Mouse (Mus musculus) lung, postnatal 25 days (tissue): ENCODE measurements around the gene Rilpl1.
"Not testable (repeated sequence)": the region's sequence is repeated elsewhere in the genome, so short reads cannot be mapped to it uniquely, and the experiment has no call there.

Experiments used
- DNase-seq: peaks from one replicate; pipeline ENCODE4 v3.0.0; 2022; ENCODE audit warnings: low spot score

Gene Rilpl1

DNA sequence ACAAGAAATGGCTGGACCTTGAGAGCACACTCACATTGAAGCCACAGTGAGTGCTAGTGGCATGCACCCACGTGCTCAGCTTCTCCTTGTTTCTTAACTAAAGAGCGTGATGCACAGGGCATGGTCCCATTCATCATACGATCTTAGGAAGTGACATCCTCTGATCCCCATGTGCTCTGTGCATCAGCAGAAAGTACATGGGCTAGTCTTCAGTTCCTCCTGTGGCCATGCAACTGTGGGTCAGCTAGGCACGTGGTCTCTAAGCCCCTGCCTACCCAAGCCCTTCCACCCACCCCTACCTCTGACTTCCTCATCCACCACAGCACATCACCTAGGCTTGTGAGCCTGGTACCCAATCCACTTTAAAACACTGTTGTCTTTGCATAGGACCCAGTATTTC is 38.6 kb downstream of the Rilpl1 start:
- DNase-seq: no peak

DNA sequence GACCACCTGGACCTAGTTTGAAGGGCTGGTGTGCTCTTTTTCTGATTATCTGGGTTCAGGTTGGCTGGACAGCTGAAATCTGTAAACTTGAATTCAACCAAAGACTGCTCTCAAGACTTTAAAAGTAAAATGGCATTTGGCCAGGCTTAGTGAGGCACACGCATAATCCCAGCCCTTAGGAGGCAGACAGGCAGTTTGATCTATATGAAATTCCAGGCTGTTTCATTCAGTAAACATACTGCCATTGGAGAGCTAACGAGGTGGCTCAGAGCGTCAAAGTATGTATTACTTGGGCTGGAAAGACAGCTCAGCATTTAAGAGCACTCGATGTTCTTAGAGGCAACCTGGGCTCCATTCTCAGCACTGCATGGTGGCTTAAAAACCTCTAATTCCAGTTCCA is 39.5 kb downstream of the Rilpl1 start:
- no peak for DNase-seq

DNA sequence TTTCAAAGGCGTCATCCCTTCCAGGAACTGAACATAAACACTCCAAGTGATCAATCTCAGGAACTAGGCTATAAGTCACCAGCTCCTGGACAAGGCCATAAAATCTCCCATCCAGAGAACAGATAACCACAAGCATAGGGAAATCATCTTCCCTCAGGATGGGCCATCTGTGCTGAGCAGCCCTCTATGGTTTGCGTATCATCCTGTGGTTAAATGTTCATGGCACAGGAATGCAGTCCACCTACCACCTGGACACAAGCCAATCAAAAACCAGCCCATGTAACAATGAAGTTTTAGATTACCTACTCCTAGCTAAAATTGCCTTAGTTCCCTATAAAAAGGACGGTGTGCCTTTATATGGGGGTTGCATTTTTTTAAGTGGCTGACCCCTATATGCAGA is 42.3 kb downstream of the Rilpl1 start:
- DNase-seq: no peak

DNA sequence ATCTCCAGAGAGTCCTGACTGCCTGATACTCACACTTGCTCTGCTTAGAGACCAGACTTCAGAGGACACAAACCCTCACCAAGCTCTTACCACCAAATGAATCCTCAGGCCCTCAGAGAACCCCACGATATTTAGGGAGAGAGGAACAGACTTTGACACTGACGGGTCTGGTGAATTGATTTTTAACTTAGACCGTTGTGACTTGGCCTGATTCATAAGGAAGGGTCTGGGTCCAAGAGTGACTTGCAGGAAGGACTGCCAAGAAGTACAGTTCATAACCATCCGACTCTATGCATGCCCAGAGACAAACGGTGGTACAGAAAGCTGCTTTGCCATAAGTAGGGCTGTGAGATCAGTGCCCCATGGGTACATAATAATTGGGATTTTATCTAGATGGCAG is 45.5 kb downstream of the Rilpl1 start:
- no peak for DNase-seq

DNA sequence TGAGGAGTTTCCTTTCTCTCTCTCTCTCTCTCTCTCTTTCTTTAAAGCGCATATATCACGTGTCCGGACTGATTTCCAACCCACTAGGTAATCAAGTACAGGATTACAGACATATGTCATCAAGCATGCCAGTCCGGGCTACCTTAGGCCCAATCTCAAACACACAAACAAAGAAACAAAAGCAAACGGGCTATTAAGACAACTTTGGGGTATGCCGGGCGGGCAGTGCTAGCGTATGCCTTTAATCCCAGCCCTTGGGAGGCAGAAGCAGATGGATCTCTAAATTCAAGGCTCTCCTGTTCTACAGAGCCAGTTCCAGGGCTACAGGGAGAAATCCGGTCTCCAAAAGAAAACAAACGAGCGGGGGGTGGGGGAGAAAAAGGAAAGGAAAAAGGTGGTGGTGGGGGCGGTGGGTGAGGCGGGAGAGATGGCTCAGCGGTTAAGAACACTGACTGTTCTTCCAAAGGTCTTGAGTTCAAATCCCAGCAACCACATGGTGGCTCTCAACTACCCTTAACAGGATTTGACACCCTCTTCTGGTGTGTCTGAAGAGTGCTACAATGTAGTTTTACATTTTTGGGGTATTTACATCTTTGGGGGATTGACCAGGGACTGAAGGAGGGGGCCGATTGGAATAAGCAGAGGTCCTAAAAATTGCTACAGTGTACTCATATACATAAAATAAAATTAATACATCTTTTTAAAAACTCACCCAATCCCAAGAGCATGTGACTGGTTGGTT is 47.4 kb downstream of the Rilpl1 start:
- DNase-seq: no peak

DNA sequence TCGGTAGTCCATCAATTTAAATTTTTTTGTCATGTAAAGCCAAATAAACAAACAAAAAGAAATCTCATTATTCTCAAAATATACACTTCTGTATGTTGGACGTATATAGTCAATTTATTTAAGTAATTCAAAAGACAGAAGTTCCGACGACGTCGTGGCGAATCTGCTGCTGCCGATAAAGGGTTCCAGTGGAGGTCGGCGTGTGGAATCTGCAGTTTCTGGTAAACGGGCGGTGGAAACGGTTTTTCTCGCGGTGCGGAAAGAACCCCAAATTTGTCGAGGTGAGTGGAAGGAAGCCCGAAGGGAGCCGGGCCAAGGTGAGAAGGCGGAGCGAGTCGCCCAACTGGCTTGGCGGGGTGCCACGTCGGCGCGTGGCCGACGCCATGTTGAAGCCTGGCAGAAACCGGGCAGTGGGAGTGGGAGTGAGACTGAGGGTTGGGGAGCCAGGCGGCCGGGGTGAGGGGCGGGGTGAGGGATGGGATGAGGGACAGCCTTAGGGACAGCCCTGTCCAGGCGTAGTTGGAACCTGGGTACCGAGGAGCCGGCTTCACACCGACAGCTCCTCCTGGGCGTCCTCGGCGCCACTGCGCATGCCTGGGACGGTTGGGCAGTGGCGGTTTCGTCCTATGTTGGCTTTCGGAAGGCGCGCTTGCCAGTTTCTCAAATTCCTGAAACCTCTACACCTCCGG is 48.1 kb downstream of the Rilpl1 start, which contains the start of gene Snrnp35:
TSS of gene Snrnp35 (plus strand) at position 169 of the 689 bp plus-strand sequence.
- DNase-seq: peak; percentile 91

DNA sequence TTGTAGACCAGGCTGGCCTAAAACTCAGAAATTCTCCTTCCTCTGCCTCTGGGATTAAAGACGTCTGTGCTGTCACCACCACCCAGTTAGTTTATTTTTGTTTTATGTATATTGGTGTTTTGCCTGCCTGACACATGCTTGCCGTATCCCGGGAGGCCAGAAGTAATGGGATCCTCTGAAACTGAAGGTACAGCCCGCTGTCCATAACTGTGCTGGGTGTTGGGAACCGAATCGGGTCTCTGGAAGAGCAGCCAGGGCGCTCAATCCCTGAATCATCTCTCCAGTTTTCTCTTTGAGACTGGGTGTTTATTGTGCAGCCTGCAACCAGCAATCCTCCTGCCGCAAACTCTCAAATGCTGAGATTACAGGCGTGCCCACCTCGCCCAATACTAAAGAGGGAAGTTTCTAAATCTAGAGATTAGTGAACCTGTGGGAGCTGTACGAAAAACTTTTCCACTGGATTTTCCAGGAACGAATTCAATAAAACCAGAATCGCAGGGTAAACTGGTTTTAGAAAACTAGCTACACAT is 48.7 kb downstream of the Rilpl1 start:
- no peak for DNase-seq

DNA sequence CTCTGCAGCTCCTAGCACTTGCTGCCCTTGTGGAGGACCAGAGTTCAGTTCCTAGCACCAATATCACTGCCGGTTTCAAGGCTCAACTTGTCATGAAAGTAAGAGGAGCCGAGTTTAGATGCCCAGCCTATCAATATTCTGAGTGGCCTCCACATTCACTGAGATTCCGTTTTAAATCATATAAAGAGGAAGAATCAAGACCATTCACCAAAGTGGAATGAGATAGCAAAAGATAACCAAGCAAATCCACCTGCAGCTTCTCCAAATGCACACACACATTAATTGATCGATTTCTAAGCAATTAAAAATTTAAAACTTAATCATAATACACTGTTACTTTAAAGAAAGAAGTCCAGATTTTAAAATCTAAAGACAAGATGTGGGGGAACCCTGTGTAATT is 49.5 kb downstream of the Rilpl1 start:
- no peak for DNase-seq

DNA sequence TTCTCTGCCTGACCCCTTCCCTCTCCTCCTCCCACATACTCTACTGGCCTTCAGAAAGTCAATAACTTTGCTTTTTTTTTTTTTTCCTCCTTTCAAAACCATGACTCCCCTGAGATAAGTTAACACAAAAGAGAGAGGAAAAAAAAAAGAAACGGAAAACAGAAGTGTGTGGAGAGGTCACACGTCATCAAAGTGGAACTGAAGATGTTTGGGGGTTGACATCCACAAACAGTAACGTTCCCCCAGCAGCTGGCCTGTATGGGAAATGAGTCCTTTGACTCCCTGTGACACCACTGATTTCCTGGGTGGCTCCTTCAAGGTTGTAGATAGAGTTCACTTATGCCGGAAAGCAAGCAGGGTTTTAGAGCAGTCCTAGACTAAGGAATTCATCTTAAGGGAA is 51.1 kb downstream of the Rilpl1 start:
- no peak for DNase-seq

DNA sequence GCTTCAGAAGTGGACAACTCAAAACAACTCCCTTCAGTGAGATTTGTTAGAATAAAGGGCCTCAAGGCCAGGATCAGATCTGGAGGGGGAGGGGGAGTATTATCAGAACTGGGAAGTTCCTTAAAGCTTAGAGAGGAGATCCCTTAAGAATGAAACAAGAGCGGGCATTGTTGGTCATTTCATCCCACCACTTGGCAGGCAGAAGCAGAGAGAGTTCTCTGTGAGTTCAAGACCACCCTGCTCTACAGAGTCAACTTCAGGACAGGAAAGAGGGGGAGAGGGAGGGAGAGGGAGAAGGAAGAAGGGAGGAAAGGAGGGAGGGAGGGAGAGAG is 52.4 kb downstream of the Rilpl1 start:
- DNase-seq: no peak

DNA sequence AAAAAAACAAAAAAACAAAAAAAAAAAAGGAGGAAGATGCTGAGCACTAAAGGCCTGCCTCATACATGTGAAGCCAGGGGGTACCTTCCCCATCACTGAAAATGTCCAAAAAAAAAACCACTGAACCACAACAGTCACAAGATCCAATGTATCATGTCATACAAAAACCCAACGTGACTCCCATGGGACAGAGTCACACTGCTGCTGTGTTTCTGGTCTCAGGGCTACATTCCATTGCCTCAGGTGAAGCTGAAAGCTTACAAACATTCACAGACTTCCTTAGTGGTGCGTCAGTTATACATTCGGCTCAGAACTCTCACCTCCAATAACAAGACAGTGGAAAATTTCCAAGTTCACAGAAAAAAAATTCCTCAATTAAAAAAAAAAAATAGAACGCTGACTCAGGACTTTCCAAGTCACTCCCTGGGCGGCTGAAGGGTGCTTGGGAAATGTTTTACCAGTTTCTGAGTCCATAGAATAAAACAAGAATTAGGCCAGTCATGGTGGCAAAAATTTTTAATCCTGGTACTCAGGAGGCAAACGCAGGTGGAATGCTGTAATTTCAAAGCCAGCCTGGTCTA is 60.5 kb downstream of the Rilpl1 start:
- DNase-seq: no peak

DNA sequence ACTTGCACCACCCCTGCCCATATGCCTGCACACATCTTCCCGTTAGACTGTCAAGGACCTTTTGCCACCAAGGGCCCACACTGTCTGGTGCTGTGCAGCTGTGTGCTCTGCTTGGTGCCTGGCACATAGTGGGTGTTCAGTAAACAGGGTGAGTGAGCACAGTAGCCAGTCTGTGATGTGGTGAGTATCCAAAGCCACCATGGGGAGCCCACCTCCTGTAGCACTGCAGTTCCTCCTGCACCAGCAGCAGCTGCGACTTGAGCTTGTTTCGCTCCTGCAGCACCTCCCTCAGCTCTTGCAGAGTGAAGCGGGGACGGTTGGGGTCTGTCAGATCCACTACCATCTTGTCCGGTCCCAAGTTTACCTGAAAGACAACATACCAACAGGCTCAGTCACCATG is 61.7 kb downstream of the Rilpl1 start:
- no peak for DNase-seq

DNA sequence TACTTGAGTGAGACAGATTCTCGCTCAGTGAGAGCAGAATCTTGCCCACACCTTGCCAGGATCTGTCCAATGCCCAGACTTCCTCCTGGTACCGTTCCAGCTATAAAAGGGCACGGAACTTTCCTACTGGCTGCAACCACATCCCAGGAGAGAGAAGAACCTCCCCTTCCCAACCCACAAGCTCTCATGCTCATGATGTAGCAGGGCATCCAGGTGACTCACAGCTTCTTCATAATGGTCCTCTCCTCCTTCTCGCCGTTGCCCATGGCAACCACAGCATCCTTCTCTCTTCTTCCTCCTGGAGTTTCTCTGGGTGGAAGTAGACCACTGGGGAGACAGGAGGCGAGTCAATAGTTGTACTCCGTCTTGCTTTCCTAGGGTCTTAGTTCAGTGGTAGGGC is 62.8 kb downstream of the Rilpl1 start:
- DNase-seq: no peak

DNA sequence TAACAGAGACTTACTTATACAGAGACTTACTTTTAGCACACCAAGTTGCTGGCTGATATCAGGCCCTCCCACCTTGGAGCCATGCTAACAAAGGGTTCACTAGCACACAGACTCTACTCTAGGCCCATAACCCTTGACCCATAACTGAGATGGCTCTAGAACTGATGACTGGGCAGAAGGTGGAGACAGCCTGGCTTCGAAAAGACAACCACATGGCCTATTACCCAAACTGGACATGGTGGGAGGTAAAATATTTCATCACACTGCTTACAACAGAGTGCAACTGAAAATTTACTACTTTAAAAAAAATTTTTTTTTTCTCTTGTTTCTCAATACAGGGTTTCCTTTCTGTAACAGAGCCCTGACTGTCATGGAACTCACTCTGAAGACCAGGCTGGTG is 63.4 kb downstream of the Rilpl1 start:
- peak; percentile 15 for DNase-seq

DNA sequence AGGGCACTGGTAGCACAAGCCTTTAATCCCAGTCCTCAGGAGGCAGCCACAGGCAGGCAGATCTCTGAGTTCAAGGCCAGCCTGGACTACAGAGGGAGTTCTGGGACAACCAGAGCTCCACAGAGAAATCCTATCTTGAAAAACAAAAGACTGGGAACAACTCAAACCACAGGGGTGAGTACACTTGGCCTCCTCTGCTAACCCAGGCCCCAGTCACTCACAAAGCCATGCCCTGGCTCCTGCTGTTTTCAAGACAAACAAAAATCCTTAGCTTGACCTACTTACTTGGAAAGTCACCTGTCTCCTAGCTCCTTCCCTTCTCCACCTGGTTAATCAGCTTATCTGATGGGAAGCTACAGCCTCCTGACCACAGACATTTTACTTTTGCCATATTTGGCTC is 66.3 kb downstream of the Rilpl1 start:
- no peak for DNase-seq

DNA sequence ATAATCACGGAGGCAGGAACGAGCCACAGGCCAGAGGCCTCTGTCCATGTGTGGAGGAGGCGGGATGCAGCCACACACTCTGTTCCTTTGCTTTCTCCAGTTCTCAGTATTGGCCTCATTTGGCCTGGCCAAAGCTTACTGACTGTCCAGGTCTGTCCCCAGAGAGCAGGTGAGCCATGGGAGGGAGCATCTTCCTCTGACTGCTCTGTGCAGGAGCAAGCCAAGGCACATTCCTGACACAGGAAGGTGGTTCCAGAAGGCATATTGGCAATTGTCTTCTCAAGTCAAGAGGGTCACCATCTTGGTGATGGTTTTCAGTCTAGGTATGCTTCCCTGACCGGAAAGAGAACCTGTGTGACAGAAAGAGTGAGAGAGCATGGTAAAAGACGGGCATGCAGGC is 67.7 kb downstream of the Rilpl1 start:
- no peak for DNase-seq

DNA sequence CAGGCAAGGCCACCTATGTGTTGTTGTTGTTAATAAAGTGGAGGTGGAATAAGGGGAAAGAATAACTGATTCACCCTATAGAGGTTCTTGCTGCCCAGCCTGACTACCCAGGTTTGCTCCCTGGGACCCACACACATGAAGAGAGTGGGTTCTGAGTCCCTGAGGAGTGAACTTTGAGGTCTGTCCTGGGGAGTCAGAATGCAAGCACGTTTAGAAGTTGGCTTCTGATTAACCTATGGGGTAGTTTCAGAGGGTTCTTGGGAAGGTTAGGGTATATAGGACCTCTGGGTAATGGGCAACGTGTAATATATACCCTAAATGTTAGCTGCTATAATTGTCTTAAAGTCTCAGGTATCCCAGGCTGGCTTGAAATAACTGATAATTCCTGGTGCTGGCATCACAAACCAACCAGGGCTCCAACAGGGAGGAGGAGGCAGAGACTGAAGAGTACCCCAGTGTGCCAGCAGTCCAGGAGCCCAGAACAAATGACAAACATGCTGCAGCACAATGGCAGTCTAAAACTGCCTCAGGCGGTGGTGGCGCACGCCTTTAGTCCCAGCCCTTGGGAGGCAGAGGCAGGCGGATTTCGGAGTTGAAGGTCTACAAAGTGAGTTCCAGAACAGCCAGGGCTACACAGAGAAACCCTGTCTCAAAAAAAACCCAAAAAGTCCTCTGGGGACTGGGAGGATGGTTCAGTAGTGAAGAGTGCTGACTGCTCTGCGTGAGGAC is 68.7 kb downstream of the Rilpl1 start:
- no peak for DNase-seq

DNA sequence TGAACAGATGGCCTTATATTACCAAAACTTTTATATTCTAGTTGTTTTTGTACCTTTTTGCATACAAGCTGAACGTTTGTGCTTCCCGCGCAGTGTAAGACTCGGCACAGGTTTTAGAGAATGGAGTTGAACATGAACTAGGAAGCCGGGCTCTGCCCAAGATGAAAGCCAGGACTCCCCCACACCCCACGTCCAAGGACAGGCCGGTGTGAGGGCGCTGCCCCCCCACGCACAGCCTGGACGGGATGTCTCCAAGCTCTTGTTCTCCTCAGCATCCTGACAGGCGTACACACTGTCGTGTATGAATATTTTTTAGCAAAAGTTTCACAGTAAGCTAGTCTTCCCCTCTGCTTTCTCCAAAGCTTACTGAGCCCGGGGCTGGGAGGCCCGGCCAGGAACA is 70.3 kb downstream of the Rilpl1 start:
- DNase-seq: not testable (repeated sequence)

DNA sequence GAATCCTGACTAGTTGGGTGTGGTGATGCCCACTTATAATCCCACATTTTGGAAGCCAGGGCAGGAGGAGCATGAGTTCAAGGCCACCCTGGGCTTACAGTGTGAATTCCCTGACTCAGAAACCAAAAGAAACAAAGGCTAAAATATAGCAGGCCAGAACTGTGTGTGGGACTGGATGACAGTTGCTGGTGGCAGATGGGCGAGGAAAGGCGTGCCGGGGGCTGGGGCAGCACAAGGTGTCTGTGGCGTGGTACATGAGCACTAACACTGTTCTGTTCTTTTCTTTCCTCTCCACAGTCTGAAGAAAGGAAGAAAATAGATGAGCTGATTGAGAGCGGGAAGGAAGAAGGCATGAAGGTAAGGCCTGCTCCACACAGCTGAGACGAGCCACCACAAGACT is 74.4 kb downstream of the Rilpl1 start:
- DNase-seq: no peak

DNA sequence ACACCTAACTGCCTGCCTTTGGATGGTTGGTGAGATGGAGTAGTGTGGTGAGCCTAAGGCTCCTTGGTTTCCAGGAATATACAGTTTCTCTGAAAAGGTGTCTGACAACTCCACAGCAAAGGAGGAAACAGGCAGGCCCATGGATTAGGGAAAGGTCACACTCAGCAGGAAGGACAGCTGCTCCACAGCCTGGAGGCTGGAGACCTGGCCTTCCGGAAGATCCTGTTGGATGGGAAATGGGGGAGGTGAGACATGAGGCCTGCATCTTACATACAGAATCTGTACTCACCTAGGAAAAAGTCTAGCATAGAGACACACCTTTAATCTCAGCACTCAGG is 77.1 kb downstream of the Rilpl1 start:
- no peak for DNase-seq

DNA sequence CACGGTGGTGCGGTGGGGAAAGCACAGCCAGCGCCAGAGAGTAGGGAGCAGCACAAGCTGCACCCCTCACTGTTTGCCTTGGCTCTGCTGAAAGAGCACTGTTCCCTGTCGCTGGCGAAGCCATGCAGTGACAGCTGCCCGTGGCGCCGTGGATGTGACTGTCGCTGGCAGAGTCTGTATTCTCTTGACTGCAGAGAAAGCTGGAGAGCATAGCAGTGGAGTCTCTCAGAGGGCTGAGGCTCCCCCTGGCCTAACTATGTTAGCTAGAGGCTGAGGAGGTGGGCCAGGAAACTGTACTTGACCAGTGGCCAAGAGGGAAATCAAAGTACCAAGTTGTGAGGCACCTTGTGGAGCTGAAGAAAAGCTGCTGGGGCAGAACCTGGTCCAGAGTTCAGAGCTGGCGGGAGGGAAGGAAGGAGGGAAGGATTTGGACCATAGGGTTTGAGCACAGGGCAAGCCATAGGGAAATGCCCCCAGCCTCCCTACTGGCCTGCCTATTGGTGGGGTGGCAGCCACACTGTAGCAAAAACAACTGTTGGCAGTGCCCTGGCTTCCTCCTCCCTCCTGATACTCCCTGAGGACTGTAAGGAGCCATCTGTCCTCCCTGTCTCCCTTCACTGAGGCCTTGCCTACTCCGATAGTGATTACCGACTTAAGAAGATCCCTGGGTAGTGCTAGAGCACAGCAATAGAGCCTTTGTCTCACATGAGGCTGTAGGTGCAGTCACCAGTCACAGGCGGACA is 77.7 kb downstream of the Rilpl1 start:
- no peak for DNase-seq
